Mouse (Mus musculus) forebrain, postnatal 0 days (tissue): ENCODE data around the gene Olfr1427. TPM values are rescaled to one million over a fixed set of nuclear protein-coding genes. Genes with fewer than 3 reads are reported as not detected.
"Not testable (repeated sequence)": the region's sequence is repeated elsewhere in the genome, so short reads cannot be mapped to it uniquely, and the experiment has no call there.

ENCODE experiments used
- ATAC-seq: fragments of 200-750 bp; cut with Nextera tagmentation; 2 replicates; pipeline ENCODE4 v1.8.0; 2017; ENCODE audit warnings: mild to moderate bottlenecking, moderate library complexity
- DNase-seq: peaks from one replicate; pipeline ENCODE4 v3.0.0-alpha.2; 2015
- H3K27ac ChIP-seq: fragments of 300-500 bp; sonication (generic); 2 replicates; pipeline ENCODE4 v1.5.1; 2014; ENCODE audit warnings: low read depth, mild to moderate bottlenecking, antibody characterized with exemption, low read length, moderate library complexity, mixed read lengths
- H3K27me3 ChIP-seq: fragments of 300-500 bp; sonication (generic); 2 replicates; pipeline ENCODE4 v1.6.1; 2014; ENCODE audit warnings: mild to moderate bottlenecking, low read length, mixed read lengths; ENCODE audit not compliant: insufficient read depth
- H3K36me3 ChIP-seq: fragments of 300-500 bp; sonication (generic); 2 replicates; pipeline ENCODE4 v1.6.1; 2014; ENCODE audit warnings: mild to moderate bottlenecking, moderate library complexity; ENCODE audit not compliant: insufficient read depth
- H3K4me1 ChIP-seq: fragments of 300-500 bp; sonication (generic); 2 replicates; pipeline ENCODE4 v1.6.1; 2014; ENCODE audit warnings: antibody characterized with exemption; ENCODE audit not compliant: insufficient read depth
- H3K4me2 ChIP-seq: fragments of 300-500 bp; sonication (generic); 2 replicates; pipeline ENCODE4 v1.6.1; 2014; ENCODE audit warnings: low read depth, mild to moderate bottlenecking, moderate library complexity
- H3K4me3 ChIP-seq: fragments of 300-500 bp; sonication (generic); 2 replicates; pipeline ENCODE4 v1.5.1; 2014; ENCODE audit warnings: low read depth, low read length, mixed read lengths
- H3K9ac ChIP-seq: fragments of 300-500 bp; sonication (generic); 2 replicates; pipeline ENCODE4 v1.6.1; 2014; ENCODE audit warnings: mild to moderate bottlenecking
- H3K9me3 ChIP-seq: fragments of 300-500 bp; sonication (generic); 2 replicates; pipeline ENCODE4 v1.6.1; 2016; ENCODE audit warnings: low read length
- CTCF ChIP-seq: sonication (generic); IDR thresholded peaks from 2 replicates; pipeline ENCODE4 v1.5.1; 2016; ENCODE audit warnings: antibody characterized with exemption, control low read depth, low read depth
- WGBS: fragments of 180-500 bp; shearing (Covaris S2); extraction: QIAGEN DNeasy Blood & Tissue Kit; methylation state at CpG from one replicate; pipeline ENCODE4 v1.1.7; 2014; 5-methylcytosine and 5-hydroxymethylcytosine counted together
- polyA plus RNA-seq: library from polyadenylated mRNA; unstranded; fragments of >200 nt; fragmentation: Nextera tagmentation; extraction: Ambion mirVana; gene quantifications from 2 replicates; pipeline ENCODE4 v1.2.1, GENCODE M21; 2015
- total RNA-seq: library from RNA; depleted of rRNA; stranded (reverse); fragments of >200 nt; gene quantifications from 2 replicates; pipeline ENCODE4 v1.2.3, GENCODE M21; 2014; rRNA removed

Olfr1427 gene
- total and polyA plus RNA-seq, 2 experiments from 2014 or later, result not detected

DNA sequence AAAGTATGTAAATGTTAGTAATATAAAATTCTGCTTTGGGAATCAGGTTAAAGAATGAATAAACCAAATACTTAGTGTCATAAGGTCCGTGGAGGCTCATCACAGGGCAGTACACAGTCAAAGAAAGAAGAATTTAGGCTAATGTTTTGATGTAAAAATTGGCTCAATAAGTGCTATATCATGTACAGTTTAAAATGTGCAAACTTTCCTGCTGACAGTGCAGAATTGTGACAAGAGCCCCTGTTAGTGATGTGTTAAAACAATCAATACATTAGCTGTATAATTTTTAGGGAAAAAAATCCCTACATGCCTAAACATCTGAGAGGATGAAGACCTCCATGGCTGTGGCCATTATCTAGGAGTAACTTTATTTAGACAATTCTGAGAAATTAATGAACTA lies 10.7 kb upstream of the Olfr1427 start:
- Histone ChIP-seq H3K36me3 (no peaks in the 10 kb centered on the region), H3K9me3 (no peaks in the 10 kb centered on the region), H3K4me3 (no peak overlapping the region), H3K4me2 (no peak overlapping the region), H3K27ac (no peak overlapping the region), H3K4me1 (no peaks in the 10 kb centered on the region), H3K27me3 (no peaks in the 10 kb centered on the region), H3K9ac (no peak overlapping the region)
- TF ChIP-seq CTCF, result no peak
- no peak for DNase-seq
- 66% methylated on average over 1 of the region's 1 CpGs for WGBS
- no peak for ATAC-seq

DNA sequence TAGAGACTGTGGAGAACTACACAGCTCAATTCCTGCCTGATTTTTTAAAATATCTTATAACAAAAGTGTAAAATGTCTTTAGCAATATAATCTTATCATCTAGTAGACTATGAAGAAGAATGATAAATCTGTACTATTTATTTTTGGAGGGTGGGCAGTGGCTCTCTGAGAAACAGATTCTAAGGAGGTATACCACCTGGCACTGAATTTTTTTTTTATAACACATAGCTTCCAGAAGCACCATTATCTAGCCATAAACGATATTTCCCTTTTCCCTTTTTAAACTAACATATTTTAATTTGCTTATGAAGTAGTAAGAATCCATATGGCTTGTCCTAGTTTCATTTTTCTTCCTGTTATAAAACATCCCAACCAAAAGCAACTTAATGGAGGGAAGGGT lies 1.4 kb upstream of the Olfr1427 start:
- WGBS, result 46% methylated on average over 1 of the region's 1 CpGs
- H3K27me3 ChIP-seq, result no peaks in the 10 kb centered on the region
- no peak overlapping the region for H3K9ac ChIP-seq
- H3K4me1 ChIP-seq, result no peaks in the 10 kb centered on the region
- H3K4me2 ChIP-seq, result no peak overlapping the region
- H3K4me3 ChIP-seq, result no peak overlapping the region
- TF ChIP-seq CTCF, result no peak
- no peaks in the 10 kb centered on the region for H3K9me3 ChIP-seq
- H3K36me3 ChIP-seq, result no peaks in the 10 kb centered on the region
- H3K27ac ChIP-seq, result no peak overlapping the region
- ATAC-seq (no peak), DNase-seq (no peak)

DNA sequence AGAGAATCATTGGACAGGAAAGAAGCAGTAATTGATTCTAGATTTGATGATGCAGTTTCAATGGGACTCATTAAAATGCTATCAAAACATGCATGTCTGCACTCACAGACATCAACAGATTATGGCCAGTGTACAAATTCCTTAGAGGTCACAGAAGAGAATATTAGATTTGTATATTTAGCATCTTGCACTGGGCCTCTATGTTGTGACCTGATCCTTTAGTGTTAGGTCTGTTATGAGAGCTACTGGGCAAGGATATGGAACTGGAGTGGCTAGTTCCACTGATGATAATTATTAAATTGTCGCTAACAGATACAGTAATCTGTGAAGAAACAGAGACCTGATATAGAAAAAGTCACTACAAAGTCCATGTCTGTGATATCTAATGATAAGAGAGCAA lies 11.2 kb downstream of the Olfr1427 start, which contains the start of gene Olfr1426:
Olfr1426 (minus strand) TSS at position 101 of the 400 bp plus-strand sequence.
- no peak for ATAC-seq
- H3K9me3 ChIP-seq, result no peaks in the 10 kb centered on the region
- no peaks in the 10 kb centered on the region for H3K27me3 ChIP-seq
- WGBS, result 82% methylated on average over 1 of the region's 1 CpGs
- H3K4me1 ChIP-seq, result no peaks in the 10 kb centered on the region
- H3K27ac ChIP-seq, result no peak within 1 kb of the TSS
- no peak within 1 kb of the TSS for H3K9ac ChIP-seq
- no peaks in the 10 kb centered on the region for H3K36me3 ChIP-seq
- H3K4me2 ChIP-seq, result no peak within 1 kb of the TSS
- no peak within 1 kb of the TSS for H3K4me3 ChIP-seq
- no peak for DNase-seq
- TF ChIP-seq CTCF, result no peak

DNA sequence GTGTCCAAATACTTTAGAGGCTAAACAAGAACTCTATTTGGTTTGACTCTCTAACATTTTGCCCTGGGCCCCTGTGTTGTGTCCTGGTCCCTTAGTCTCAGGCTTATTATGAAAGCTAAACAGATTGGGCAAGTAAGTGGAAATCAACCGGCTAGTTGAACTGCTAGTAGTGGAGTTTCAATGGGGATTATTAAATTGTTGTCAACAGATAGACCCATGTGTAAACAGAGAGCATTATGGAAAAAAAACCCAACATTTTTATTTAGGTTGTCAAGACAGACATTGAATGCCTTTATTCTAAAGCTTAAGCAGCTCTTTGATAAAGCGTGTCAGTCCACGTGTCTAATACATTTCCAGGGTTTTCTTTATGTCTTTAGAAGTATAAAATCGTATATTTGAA lies 25.5 kb downstream of the Olfr1427 start, which contains the start of gene Olfr1425:
Olfr1425 (minus strand) TSS at position 101 of the 400 bp plus-strand sequence.
- H3K36me3 ChIP-seq, H3K27me3 ChIP-seq, H3K9ac ChIP-seq, H3K4me3 ChIP-seq, H3K9me3 ChIP-seq, H3K4me1 ChIP-seq, DNase-seq, ATAC-seq, H3K27ac ChIP-seq, H3K4me2 ChIP-seq: not testable (repeated sequence)
- WGBS, result 79% methylated on average over 4 of the region's 4 CpGs

DNA sequence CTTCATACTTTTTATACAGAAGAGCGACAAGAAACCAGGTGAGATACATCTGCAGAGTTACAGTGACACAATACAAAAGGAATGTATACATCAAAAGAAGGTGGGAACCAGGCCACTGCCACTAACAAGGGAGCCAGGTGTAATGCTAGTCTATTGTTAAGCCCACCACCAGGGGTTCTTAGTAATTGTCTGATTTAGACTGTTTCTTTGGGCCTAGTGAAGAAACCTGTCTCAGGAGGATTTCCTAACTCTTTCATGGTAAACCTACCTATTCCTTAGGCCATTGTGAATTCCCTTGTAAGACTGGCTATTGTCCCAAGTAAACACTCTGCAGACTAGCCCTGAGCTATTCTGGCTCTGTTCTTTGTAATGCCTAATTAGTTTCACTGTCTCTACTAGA lies 33.6 kb downstream of the Olfr1427 start:
- not testable (repeated sequence) for H3K4me3 ChIP-seq, H3K4me1 ChIP-seq, H3K27ac ChIP-seq, DNase-seq, H3K27me3 ChIP-seq, H3K9ac ChIP-seq, H3K36me3 ChIP-seq, H3K4me2 ChIP-seq, ATAC-seq, H3K9me3 ChIP-seq
- WGBS, result 87% methylated on average over 1 of the region's 1 CpGs

DNA sequence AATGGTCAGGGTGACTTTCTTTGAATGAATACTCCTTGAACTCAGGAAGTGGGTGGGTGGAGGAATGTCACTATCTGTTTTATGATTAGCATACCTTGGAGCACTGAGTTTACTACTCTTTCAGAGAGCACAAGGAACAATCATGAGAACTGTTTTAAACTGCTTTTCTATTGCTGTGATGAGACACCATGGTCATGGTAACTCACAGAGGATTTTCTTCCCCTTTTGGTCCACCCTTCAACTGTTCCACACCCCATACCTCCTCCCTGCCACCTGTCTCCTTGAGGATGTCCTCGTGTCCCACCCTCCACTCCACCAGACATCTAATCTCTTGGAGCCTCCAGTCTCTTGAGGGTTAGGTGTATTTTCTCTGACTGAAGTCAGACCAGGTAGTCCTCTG lies 35.3 kb downstream of the Olfr1427 start:
- H3K36me3 ChIP-seq, result not testable (repeated sequence)

DNA sequence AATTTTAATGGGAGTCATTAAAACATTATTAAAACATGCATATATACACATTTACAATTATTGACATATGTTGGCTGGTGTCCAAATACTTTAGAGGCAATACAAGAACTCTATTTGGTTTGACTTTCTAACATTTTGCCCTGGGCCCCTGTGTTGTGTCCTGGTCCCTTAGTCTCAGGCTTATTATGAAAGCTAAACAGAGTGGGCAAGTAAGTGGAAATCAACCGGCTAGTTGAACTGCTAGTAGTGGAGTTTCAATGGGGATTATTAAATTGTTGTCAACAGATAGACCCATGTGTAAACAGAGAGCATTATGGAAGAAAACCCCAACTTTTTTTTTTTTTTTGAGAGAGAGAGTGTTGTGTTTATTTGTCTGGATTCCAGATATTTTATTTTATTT lies 40.6 kb downstream of the Olfr1427 start, which contains the start of gene Olfr1424:
Olfr1424 (minus strand) TSS at position 101 of the 400 bp plus-strand sequence.
- not testable (repeated sequence) for H3K27me3 ChIP-seq, H3K36me3 ChIP-seq, DNase-seq, H3K9me3 ChIP-seq, H3K4me3 ChIP-seq, ATAC-seq, H3K4me1 ChIP-seq, H3K9ac ChIP-seq, H3K27ac ChIP-seq, H3K4me2 ChIP-seq
- WGBS, result 86% methylated on average over 1 of the region's 1 CpGs

More for the DNA sequence above, 35.3 kb downstream of the Olfr1427 start:
- H3K27ac ChIP-seq, DNase-seq, H3K9ac ChIP-seq, H3K4me1 ChIP-seq, H3K9me3 ChIP-seq, H3K4me2 ChIP-seq, H3K4me3 ChIP-seq, H3K27me3 ChIP-seq, ATAC-seq: not testable (repeated sequence)
- 52% methylated on average over 1 of the region's 1 CpGs for WGBS

Other genes with a start within 250 kb of the Olfr1427 start
- not detected in 2 replicates for gene Olfr1418, start 242.3 kb downstream of the Olfr1427 start, total RNA-seq
- gene Olfr1418, start 242.3 kb downstream of the Olfr1427 start, polyA plus RNA-seq, result not detected in 2 replicates
- gene Olfr1419, start 228.2 kb downstream of the Olfr1427 start, total RNA-seq, result not detected in 2 replicates
- gene Olfr1419, start 228.2 kb downstream of the Olfr1427 start, polyA plus RNA-seq, result not detected in 2 replicates
- not detected in 2 replicates for gene Olfr1420, start 216.8 kb downstream of the Olfr1427 start, total RNA-seq
- not detected in 2 replicates for gene Olfr1420, start 216.8 kb downstream of the Olfr1427 start, polyA plus RNA-seq
- 7.2 and 12.1 TPM in 2 replicates for gene Patl1, start 190.9 kb downstream of the Olfr1427 start, total RNA-seq
- gene Patl1, start 190.9 kb downstream of the Olfr1427 start, polyA plus RNA-seq, result 7.7 and 11.8 TPM in 2 replicates
- gene Osbp, start 137.4 kb downstream of the Olfr1427 start, total RNA-seq, result 27.3 and 30.3 TPM in 2 replicates
- 2.3 and 3.1 TPM in 2 replicates for gene Osbp, start 137.4 kb downstream of the Olfr1427 start, polyA plus RNA-seq
- gene Olfr1423, start 62.0 kb downstream of the Olfr1427 start, total RNA-seq, result not detected in 2 replicates
- gene Olfr1423, start 62.0 kb downstream of the Olfr1427 start, polyA plus RNA-seq, result not detected in 2 replicates
- gene Olfr1424, start 40.7 kb downstream of the Olfr1427 start, total RNA-seq, result not detected in 2 replicates
- not detected in 2 replicates for gene Olfr1424, start 40.7 kb downstream of the Olfr1427 start, polyA plus RNA-seq
- not detected in 2 replicates for gene Olfr1425, start 25.6 kb downstream of the Olfr1427 start, total RNA-seq
- not detected in 2 replicates for gene Olfr1425, start 25.6 kb downstream of the Olfr1427 start, polyA plus RNA-seq
- gene Olfr1426, start 11.3 kb downstream of the Olfr1427 start, total RNA-seq, result not detected in 2 replicates
- not detected in 2 replicates for gene Olfr1426, start 11.3 kb downstream of the Olfr1427 start, polyA plus RNA-seq
- gene Olfr1428, start 12.6 kb upstream of the Olfr1427 start, total RNA-seq, result not detected in 2 replicates
- gene Olfr1428, start 12.6 kb upstream of the Olfr1427 start, polyA plus RNA-seq, result not detected in 2 replicates
- not detected in 2 replicates for gene Olfr76, start 19.9 kb upstream of the Olfr1427 start, total RNA-seq
- not detected in 2 replicates for gene Olfr76, start 19.9 kb upstream of the Olfr1427 start, polyA plus RNA-seq
- not detected in 2 replicates for gene Olfr1555-ps1, start 66.8 kb upstream of the Olfr1427 start, total RNA-seq
- gene Olfr1555-ps1, start 66.8 kb upstream of the Olfr1427 start, polyA plus RNA-seq, result not detected in 2 replicates
- gene Olfr1431, start 97.3 kb upstream of the Olfr1427 start, total RNA-seq, result not detected in 2 replicates
- not detected in 2 replicates for gene Olfr1431, start 97.3 kb upstream of the Olfr1427 start, polyA plus RNA-seq
- gene Olfr1432, start 129.3 kb upstream of the Olfr1427 start, total RNA-seq, result not detected in 2 replicates
- not detected in 2 replicates for gene Olfr1432, start 129.3 kb upstream of the Olfr1427 start, polyA plus RNA-seq
- gene Olfr262, start 138.3 kb upstream of the Olfr1427 start, total RNA-seq, result not detected in 2 replicates
- not detected in 2 replicates for gene Olfr262, start 138.3 kb upstream of the Olfr1427 start, polyA plus RNA-seq
- not detected in 2 replicates for gene Olfr235, start 157.7 kb upstream of the Olfr1427 start, total RNA-seq
- gene Olfr235, start 157.7 kb upstream of the Olfr1427 start, polyA plus RNA-seq, result not detected in 2 replicates
- gene Olfr1434, start 176.5 kb upstream of the Olfr1427 start, total RNA-seq, result not detected in 2 replicates
- not detected in 2 replicates for gene Olfr1434, start 176.5 kb upstream of the Olfr1427 start, polyA plus RNA-seq
- gene Olfr1436, start 195.8 kb upstream of the Olfr1427 start, total RNA-seq, result not detected in 2 replicates
- not detected in 2 replicates for gene Olfr1436, start 195.8 kb upstream of the Olfr1427 start, polyA plus RNA-seq
- gene Olfr1437, start 221.8 kb upstream of the Olfr1427 start, total RNA-seq, result not detected in 2 replicates
- gene Olfr1437, start 221.8 kb upstream of the Olfr1427 start, polyA plus RNA-seq, result not detected in 2 replicates
- gene Olfr1438-ps1, start 232.6 kb upstream of the Olfr1427 start, total RNA-seq, result not detected in 2 replicates
- gene Olfr1438-ps1, start 232.6 kb upstream of the Olfr1427 start, polyA plus RNA-seq, result not detected in 2 replicates